Comparison of ENCODE assay signal across 9 mouse cellular contexts in the genomic region with DNA sequence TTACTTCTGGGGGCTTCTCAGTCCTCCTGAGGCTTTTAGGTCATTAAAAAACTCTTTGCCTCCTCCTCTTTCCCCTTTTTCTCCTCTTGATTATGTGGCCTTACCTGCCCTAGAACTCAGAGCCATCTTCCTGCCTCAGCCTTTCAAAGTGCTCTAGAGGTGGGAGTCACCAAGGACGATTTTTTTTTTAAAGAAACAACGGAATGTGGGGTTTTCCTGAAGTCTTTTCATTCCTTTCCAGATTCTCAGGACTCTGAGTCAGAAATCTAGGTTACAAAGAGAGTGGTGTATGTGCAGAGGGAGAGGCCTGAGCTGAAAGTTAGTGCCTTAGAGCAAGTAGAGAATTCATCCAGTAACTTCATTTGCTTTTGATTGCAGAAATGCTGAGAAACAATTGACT. TPM values are rescaled to one million over a fixed set of nuclear protein-coding genes. Genes with fewer than 3 reads are reported as not detected.
DNase-seq lines count a peak whose midpoint lies in the region; ATAC-seq and TF ChIP-seq lines count a peak whose summit lies in the region.
"Had no signal": no experiment of that assay in that cellular context is flagged by ENCODE, and none has a peak within 500 bp of the region (broad histone marks: within the 10 kb centered on the region; RNA-seq: fewer than 3 reads in every experiment).

No protein-coding gene starts in this region.

- no peaks in the 10 kb centered on the region for H3K9me3 ChIP-seq in forebrain, embryonic 13.5 days (replicated peaks)
- H3K9me3 ChIP-seq in liver, embryonic 15.5 days (replicated peaks): no peaks in the 10 kb centered on the region

- ATAC-seq in forebrain, embryonic 13.5 days: no peak
- ATAC-seq in liver, embryonic 15.5 days (ENCODE audit: insufficient read depth): no peak

- no peak for TF ChIP-seq EP300 in heart, adult 2 months (IDR thresholded peaks at IDR 0.05; ENCODE audit: insufficient read depth, low read depth, low read length)

- peak overlapping the region; percentile 98 for H3K27ac ChIP-seq in heart, adult 2 months
- H3K27ac ChIP-seq in forebrain, embryonic 13.5 days: peak overlapping the region; percentile 100
- peak overlapping the region; percentile 89 for H3K27ac ChIP-seq in liver, embryonic 15.5 days (replicated peaks)

- H3K27me3 ChIP-seq in heart, adult 2 months (ENCODE audit: control insufficient read depth, insufficient read depth, low read length): no peaks in the 10 kb centered on the region
- H3K27me3 ChIP-seq in forebrain, embryonic 13.5 days: no peaks in the 10 kb centered on the region
- H3K27me3 ChIP-seq in liver, embryonic 15.5 days: no peaks in the 10 kb centered on the region

- peaks cover 34% of the 10 kb centered on the region for H3K36me3 ChIP-seq in heart, adult 2 months (ENCODE audit: control insufficient read depth, insufficient read depth, low read length)
- H3K36me3 ChIP-seq in forebrain, embryonic 13.5 days (ENCODE audit: poor library complexity, severe bottlenecking): peaks cover 7% of the 10 kb centered on the region; the same call in 1 of the 2 replicates
- peaks cover 1% of the 10 kb centered on the region; the same call in 1 of the 2 replicates for H3K36me3 ChIP-seq in liver, embryonic 15.5 days (replicated peaks)

- H3K4me1 ChIP-seq in heart, adult 2 months (ENCODE audit: control insufficient read depth, insufficient read depth, low read length): peaks cover 17% of the 10 kb centered on the region
- H3K4me1 ChIP-seq in forebrain, embryonic 13.5 days: peaks cover 61% of the 10 kb centered on the region
- H3K4me1 ChIP-seq in liver, embryonic 15.5 days (replicated peaks): peaks cover 64% of the 10 kb centered on the region

- intact Hi-C loops in heart, adult 2 months (cut with DNase I): loop anchor here (2.0 to 5.0 kb wide), 2 partner anchors 39 to 133 kb away; partner anchors contain the start of genes Inppl1, Lrrc51 and Numa1

- TF ChIP-seq POLR2A in heart, adult 2 months (IDR thresholded peaks at IDR 0.05; ENCODE audit: insufficient read depth, low read depth, low read length): no peak

- peaks cover 15% of the 10 kb centered on the region for H3K79me2 ChIP-seq in heart, adult 2 months (replicated peaks; ENCODE audit: control insufficient read depth, insufficient read depth, low read length)

- H3K4me2 ChIP-seq in forebrain, embryonic 13.5 days: peak overlapping the region; percentile 75
- H3K4me2 ChIP-seq in liver, embryonic 15.5 days: peak overlapping the region; percentile 98

- no peak for DNase-seq in heart, adult 2 months
- DNase-seq in heart, adult 18-20 months: no peak
- peak; percentile 83 for DNase-seq in 3T3-L1 (ENCODE audit: low read depth, low spot score)
- DNase-seq in cerebellum, adult 11-12 months: no peak
- no peak for DNase-seq in embryo, embryonic 10.5 days (ENCODE audit: low spot score)
- no peak for DNase-seq in urinary bladder, adult 2 months (ENCODE audit: low spot score)
- DNase-seq: cerebellum, adult 9-10 months had no signal

- TF ChIP-seq CTCF in heart, adult 2 months (IDR thresholded peaks at IDR 0.05): no peak

- peak overlapping the region; percentile 77 for H3K4me3 ChIP-seq in heart, adult 2 months
- H3K4me3 ChIP-seq in forebrain, embryonic 13.5 days: peak overlapping the region; percentile 70
- H3K4me3 ChIP-seq in liver, embryonic 15.5 days (replicated peaks): peak overlapping the region; percentile 71; the same call in 1 of the 2 replicates

- WGBS in heart, adult 2 months: 11% methylated on average over 2 of the region's 2 CpGs
- 34% methylated on average over 2 of the region's 2 CpGs for WGBS in forebrain, embryonic 13.5 days
- WGBS in liver, embryonic 15.5 days (ENCODE audit: insufficient replicate concordance): 38% methylated on average over 2 of the region's 2 CpGs

- peak overlapping the region; percentile 77 for H3K9ac ChIP-seq in heart, adult 2 months (ENCODE audit: low read depth, low read length)
- peak overlapping the region; percentile 95 for H3K9ac ChIP-seq in forebrain, embryonic 13.5 days
- peak overlapping the region; percentile 69; the same call in 1 of the 2 replicates for H3K9ac ChIP-seq in liver, embryonic 15.5 days

RNA-seq across cellular contexts. Expression of gene Numa1, which starts 37.8 kb away (rescaled TPM):
- total RNA-seq in heart, adult 2 months (2021): 10 to 100 TPM; 88.3 to 93.8 TPM
- 53.3 and 63.3 TPM in 2 replicates for polyA plus RNA-seq in heart, adult 2 months (2012; rRNA removed)
- 10 to 100 TPM; 89.0 to 95.0 TPM for total RNA-seq in heart, adult 18-20 months (2021)
- 66.2 and 71.7 TPM in 2 replicates for polyA plus RNA-seq in forebrain, embryonic 13.5 days (2015; fragmentation: Nextera tagmentation; extraction: Ambion mirVana)
- 30.1 and 33.6 TPM in 2 replicates for polyA plus RNA-seq in liver, embryonic 15.5 days (2015; fragmentation: Nextera tagmentation; extraction: Ambion mirVana)
- polyA plus RNA-seq in urinary bladder, adult 2 months (2012; rRNA removed): 50.5 and 80.1 TPM in 2 replicates

RNA-seq across cellular contexts. Expression of gene Lrrc51, which starts 38.0 kb away (rescaled TPM):
- 1 to 10 TPM; 3.0 to 4.5 TPM for total RNA-seq in heart, adult 2 months (2021)
- polyA plus RNA-seq in heart, adult 2 months (2012; rRNA removed): 7.5 and 11.6 TPM in 2 replicates
- total RNA-seq in heart, adult 18-20 months (2021): 1 to 10 TPM; 4.1 to 5.7 TPM
- polyA plus RNA-seq in forebrain, embryonic 13.5 days (2015; fragmentation: Nextera tagmentation; extraction: Ambion mirVana): 8.0 and 11.7 TPM in 2 replicates
- polyA plus RNA-seq in liver, embryonic 15.5 days (2015; fragmentation: Nextera tagmentation; extraction: Ambion mirVana): 1.6 and 1.7 TPM in 2 replicates
- 25.7 and 34.4 TPM in 2 replicates for polyA plus RNA-seq in urinary bladder, adult 2 months (2012; rRNA removed)

RNA-seq across cellular contexts. Expression of gene Il18bp, which starts 46.8 kb away (rescaled TPM):
- 10 to 100 TPM in 1 of 2 experiments, 1 to 10 TPM in 1; 8.6 to 12.3 TPM for total RNA-seq in heart, adult 2 months (2021)
- 14.4 and 21.8 TPM in 2 replicates for polyA plus RNA-seq in heart, adult 2 months (2012; rRNA removed)
- total RNA-seq in heart, adult 18-20 months (2021): 10 to 100 TPM in 1 of 2 experiments, 1 to 10 TPM in 1; 7.4 to 11.9 TPM
- 4.5 and 4.6 TPM in 2 replicates for polyA plus RNA-seq in forebrain, embryonic 13.5 days (2015; fragmentation: Nextera tagmentation; extraction: Ambion mirVana)
- polyA plus RNA-seq in liver, embryonic 15.5 days (2015; fragmentation: Nextera tagmentation; extraction: Ambion mirVana): 22.9 and 31.8 TPM in 2 replicates
- 6.7 and 8.9 TPM in 2 replicates for polyA plus RNA-seq in urinary bladder, adult 2 months (2012; rRNA removed)
